Mouse (Mus musculus) forebrain, embryonic 16.5 days (tissue): Measurements from ENCODE around the gene Tor3a. TPM values are rescaled to one million over a fixed set of nuclear protein-coding genes. Genes with fewer than 3 reads are reported as not detected.
"Not testable (repeated sequence)": the region's sequence is repeated elsewhere in the genome, so short reads cannot be mapped to it uniquely, and the experiment has no call there.

Experiments
- ATAC-seq: fragments of 200-750 bp; cut with Nextera tagmentation; 2 replicates; pipeline ENCODE4 v1.8.0; 2017; ENCODE audit warnings: mild to moderate bottlenecking, moderate library complexity
- H3K27ac ChIP-seq: fragments of 300-500 bp; sonication (generic); 2 replicates; pipeline ENCODE4 v1.5.1; 2014; ENCODE audit warnings: low read length, control low read depth
- H3K27me3 ChIP-seq: fragments of 300-500 bp; sonication (generic); replicated peaks from 2 replicates; pipeline ENCODE4 v1.6.1; 2014; ENCODE audit warnings: low read length; ENCODE audit not compliant: control insufficient read depth, insufficient read depth
- H3K36me3 ChIP-seq: fragments of 300-500 bp; sonication (generic); 2 replicates; pipeline ENCODE4 v1.6.1; 2014; ENCODE audit not compliant: control insufficient read depth, insufficient read depth
- H3K4me1 ChIP-seq: fragments of 300-500 bp; sonication (generic); replicated peaks from 2 replicates; pipeline ENCODE4 v1.6.1; 2014; ENCODE audit warnings: low read length; ENCODE audit not compliant: control insufficient read depth, insufficient read depth
- H3K4me2 ChIP-seq: fragments of 300-500 bp; sonication (generic); 2 replicates; pipeline ENCODE4 v1.6.1; 2014; ENCODE audit warnings: mild to moderate bottlenecking, low read length, control low read depth
- H3K4me3 ChIP-seq: fragments of 300-500 bp; sonication (generic); replicated peaks from 2 replicates; pipeline ENCODE4 v1.5.1; 2014; ENCODE audit warnings: mild to moderate bottlenecking, low read length, control low read depth
- H3K9ac ChIP-seq: fragments of 300-500 bp; sonication (generic); replicated peaks from 2 replicates; pipeline ENCODE4 v1.6.1; 2014; ENCODE audit warnings: low read depth, low read length, control low read depth
- H3K9me3 ChIP-seq: fragments of 300-500 bp; sonication (generic); 2 replicates; pipeline ENCODE4 v1.6.1; 2016; ENCODE audit warnings: low read length; ENCODE audit not compliant: control insufficient read depth
- WGBS: fragments of 180-500 bp; shearing (Covaris S2); extraction: QIAGEN DNeasy Blood & Tissue Kit; methylation state at CpG from one replicate; pipeline ENCODE4 v1.1.7; 2014; 5-methylcytosine and 5-hydroxymethylcytosine counted together
- polyA plus RNA-seq: library from polyadenylated mRNA; unstranded; fragments of >200 nt; fragmentation: Nextera tagmentation; extraction: Ambion mirVana; gene quantifications from 2 replicates; pipeline ENCODE4 v1.2.1, GENCODE M21; 2015

The Tor3a gene
- polyA plus RNA-seq, 1 experiment from 2014 or later, result 4.4 TPM

DNA sequence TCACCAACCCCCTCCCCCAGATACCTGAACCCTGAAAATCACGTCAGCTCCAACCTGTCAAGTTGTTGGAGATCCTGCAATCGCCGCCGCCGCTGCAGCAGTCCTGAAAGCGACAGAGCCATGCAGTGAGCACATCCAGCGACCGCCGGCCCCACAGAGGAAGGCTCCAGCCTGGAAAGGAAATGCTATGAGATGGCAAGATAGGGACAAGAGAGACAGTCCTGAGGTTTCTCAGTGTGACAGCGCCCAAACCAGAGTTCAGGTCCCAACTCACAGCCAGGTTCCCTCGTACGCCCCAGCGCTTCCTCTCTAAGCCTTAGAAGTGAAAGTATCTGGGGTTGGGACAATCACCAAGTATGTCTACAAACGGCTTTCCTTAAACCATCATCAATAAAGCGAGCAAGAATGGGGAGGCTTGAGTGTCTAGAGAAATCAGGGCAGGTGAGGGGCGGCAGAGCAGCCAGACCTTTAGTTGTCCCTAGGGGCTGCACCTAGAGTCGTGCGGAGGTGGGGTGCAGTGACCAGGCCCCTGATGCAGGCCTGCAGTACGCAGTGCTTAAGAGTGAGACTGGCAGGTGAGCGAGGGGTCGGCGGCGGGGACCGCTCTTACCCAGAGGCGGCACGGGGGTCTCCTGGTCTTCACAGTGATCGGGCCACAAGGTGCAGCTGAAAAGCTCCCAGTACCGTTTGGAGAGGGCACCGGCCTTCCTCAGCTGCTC lies 521 bp downstream of the Tor3a start:
- peak overlapping the region; percentile 96 for H3K4me2 ChIP-seq
- no peak overlapping the region for H3K27ac ChIP-seq
- peak overlapping the region; percentile 66 for H3K9ac ChIP-seq
- no peaks in the 10 kb centered on the region for H3K9me3 ChIP-seq
- no peaks in the 10 kb centered on the region for H3K36me3 ChIP-seq
- no peaks in the 10 kb centered on the region for H3K27me3 ChIP-seq
- peak overlapping the region; percentile 55 for H3K4me3 ChIP-seq
- peak; percentile 39 for ATAC-seq
- whole genome bisulfite sequencing, result 2% methylated on average over 29 of the region's 29 CpGs
- peaks cover 6% of the 10 kb centered on the region for H3K4me1 ChIP-seq

GRCm38 (mm10) chr1:156672720-156673475 lies 1.3 kb downstream of the Tor3a start:
- Histone ChIP-seq H3K27me3 (no peaks in the 10 kb centered on the region), H3K4me3 (peak overlapping the region; percentile 55; the same call in 1 of the 2 replicates), H3K36me3 (no peaks in the 10 kb centered on the region), H3K27ac (no peak overlapping the region), H3K4me2 (peak overlapping the region; percentile 96), H3K9ac (no peak overlapping the region; the same call in 1 of the 2 replicates), H3K9me3 (no peaks in the 10 kb centered on the region), H3K4me1 (peaks cover 6% of the 10 kb centered on the region)
- WGBS, result 10% methylated on average over 14 of the region's 14 CpGs
- no peak for ATAC-seq

DNA sequence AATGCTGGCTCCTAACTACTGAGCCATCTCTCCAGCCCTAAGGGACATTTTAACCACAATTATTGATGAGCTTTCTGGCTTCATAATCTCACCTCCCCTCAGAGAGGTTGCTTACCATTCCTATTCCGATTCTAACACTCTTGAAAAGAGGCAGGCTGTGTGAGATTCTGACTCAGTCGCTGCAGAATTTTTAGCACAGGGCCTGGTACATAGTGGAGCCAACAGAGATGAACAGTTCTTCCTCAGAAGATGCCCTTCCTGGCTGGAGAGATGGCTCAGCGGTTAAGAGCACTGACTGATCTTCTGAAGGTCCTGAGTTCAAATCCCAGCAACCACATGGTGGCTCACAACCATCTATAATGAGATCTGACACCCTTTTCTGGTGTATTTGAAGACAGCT lies 2.2 kb downstream of the Tor3a start:
- Histone ChIP-seq H3K9ac (no peak overlapping the region), H3K27ac (no peak overlapping the region), H3K4me1 (peaks cover 6% of the 10 kb centered on the region), H3K4me2 (no peak overlapping the region), H3K4me3 (no peak overlapping the region), H3K36me3 (no peaks in the 10 kb centered on the region), H3K27me3 (no peaks in the 10 kb centered on the region), H3K9me3 (no peaks in the 10 kb centered on the region)
- no peak for ATAC-seq
- WGBS, result 83% methylated on average over 3 of the region's 3 CpGs

DNA sequence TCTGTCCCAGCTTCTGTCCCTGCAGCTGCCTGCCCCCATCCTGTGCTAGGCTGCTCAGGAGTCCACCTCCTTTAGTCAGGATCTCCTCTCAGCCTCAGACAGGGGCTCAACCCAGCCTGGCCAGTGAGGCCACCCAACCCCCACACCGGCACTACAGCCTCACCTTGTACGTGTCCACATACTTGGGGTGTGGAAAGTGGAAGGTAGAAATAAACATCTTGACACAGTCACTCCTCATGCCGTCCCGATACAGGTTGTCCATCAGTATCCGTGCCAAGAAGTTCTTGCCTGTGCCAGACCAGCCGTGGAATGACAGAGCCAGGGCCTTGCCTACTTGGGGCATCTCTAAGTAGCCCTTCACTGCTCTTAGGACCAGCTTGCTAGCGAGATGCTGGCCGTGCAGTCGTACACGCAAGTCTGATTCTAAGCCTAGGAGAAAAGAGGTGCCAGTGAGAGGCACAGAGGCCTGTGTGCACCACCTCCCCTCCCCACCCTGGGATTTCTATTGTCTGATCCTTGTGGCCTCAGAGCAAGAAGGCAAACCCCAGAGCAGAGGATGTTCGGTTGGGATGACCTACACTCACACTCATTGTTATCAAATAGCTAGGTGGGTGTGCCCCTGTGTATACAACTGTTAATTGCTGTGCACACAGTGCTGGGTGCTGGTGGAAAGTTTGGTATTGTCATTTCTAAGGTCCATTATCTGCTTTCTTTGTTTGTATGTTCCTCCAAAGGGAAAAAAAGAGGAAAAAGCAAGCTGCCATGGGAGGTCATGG lies 4.8 kb downstream of the Tor3a start:
- no peaks in the 10 kb centered on the region for H3K36me3 ChIP-seq
- WGBS, result 44% methylated on average over 11 of the region's 11 CpGs

GRCm38 (mm10) chr1:156668602-156669001 lies 5.6 kb downstream of the Tor3a start:
- Histone ChIP-seq H3K4me2 (no peak overlapping the region), H3K27ac (no peak overlapping the region), H3K4me1 (no peaks in the 10 kb centered on the region), H3K27me3 (no peaks in the 10 kb centered on the region), H3K36me3 (no peaks in the 10 kb centered on the region), H3K9me3 (no peaks in the 10 kb centered on the region), H3K9ac (no peak overlapping the region), H3K4me3 (no peak overlapping the region)
- 47% methylated on average over 5 of the region's 5 CpGs for WGBS
- ATAC-seq, result no peak

More for the DNA sequence above, 4.8 kb downstream of the Tor3a start:
- Histone ChIP-seq H3K9ac (no peak overlapping the region), H3K27me3 (no peaks in the 10 kb centered on the region), H3K4me2 (no peak overlapping the region), H3K27ac (no peak overlapping the region), H3K4me3 (no peak overlapping the region), H3K9me3 (no peaks in the 10 kb centered on the region), H3K4me1 (peaks cover 4% of the 10 kb centered on the region)
- ATAC-seq, result no peak

DNA sequence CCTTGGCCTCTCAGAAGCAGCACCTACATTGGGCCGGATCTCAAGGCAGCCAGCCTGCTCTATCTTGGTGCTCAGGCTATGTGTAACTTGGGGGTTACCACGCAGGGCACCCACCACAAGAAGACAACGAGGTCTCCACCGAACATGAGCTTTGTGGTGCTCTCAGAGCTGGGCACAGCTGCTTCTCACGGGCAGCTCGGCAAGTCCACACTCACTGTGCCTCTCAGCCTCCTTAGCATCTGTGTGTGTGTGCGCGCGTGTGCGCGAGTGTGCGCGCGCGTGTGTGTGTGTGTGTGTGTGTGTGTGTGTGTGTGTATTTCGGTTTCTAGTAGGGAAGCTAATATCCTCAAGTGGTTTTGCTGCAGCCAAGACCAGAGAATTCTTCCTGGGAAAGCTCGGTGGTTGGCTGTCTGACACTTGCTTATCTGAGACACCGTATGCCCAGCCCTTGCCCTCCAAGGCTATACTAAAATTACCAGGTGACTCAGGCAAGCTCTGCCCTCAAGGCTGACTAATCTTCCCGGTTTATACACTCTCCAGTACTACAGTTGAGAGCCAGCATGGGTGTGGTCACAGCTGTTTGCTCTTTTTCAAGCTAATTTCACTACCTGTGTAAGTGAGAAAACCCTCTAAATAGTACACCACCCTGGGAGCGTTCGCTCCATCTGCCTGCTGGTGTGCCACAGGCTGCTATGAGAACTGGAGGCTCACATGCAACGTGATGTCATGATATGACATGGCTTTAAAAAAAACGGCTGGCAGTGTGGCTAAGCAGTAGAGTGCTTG lies 6.8 kb downstream of the Tor3a start:
- 89% methylated on average over 23 of the region's 23 CpGs for WGBS
- Histone ChIP-seq H3K36me3 (no peaks in the 10 kb centered on the region), H3K4me2 (no peak overlapping the region), H3K27ac (no peak overlapping the region), H3K4me1 (no peaks in the 10 kb centered on the region), H3K9me3 (no peaks in the 10 kb centered on the region), H3K4me3 (no peak overlapping the region), H3K27me3 (no peaks in the 10 kb centered on the region), H3K9ac (no peak overlapping the region)
- ATAC-seq, result no peak

- ATAC-seq, result no peak
- Histone ChIP-seq H3K4me1 (no peaks in the 10 kb centered on the region), H3K27ac (no peak overlapping the region), H3K4me2 (no peak overlapping the region), H3K9ac (no peak overlapping the region), H3K36me3 (no peaks in the 10 kb centered on the region), H3K27me3 (no peaks in the 10 kb centered on the region), H3K9me3 (no peaks in the 10 kb centered on the region), H3K4me3 (no peak overlapping the region)
- 91% methylated on average over 8 of the region's 8 CpGs for WGBS
These were observed 8.4 kb downstream of the Tor3a start for GRCm38 (mm10) chr1:156665777-156666176.

DNA sequence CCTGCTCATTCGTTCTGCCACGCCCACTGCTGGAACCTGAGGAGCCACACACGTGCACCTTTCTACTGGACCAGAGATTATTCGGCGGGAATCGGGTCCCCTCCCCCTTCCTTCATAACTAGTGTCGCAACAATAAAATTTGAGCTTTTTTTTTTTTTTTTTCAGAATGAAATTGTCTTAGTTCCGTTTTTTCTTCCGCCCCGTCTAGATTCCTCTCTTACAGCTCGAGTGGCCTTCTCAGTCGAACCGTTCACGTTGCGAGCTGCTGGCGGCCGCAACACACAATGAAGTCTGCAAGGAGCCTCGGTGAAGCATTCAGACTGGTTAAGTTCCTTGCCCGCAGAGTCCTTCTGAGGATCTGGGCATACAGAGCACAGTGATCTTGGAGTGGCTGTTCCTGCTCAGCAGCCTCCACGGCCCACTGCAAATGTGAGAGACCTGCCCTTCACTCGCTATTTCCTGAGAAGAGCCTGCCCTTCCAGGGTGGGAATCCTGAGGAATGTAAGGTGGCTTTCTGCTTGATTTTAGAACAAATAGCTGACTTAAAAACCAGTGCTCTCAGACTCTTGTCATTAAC lies 13.4 kb downstream of the Tor3a start:
- H3K4me3 ChIP-seq, ATAC-seq, H3K9ac ChIP-seq, H3K4me1 ChIP-seq, H3K4me2 ChIP-seq, H3K27me3 ChIP-seq, H3K9me3 ChIP-seq, H3K27ac ChIP-seq, H3K36me3 ChIP-seq: not testable (repeated sequence)
- 68% methylated on average over 18 of the region's 21 CpGs for WGBS
